In genomic region chr7:66260763-66261390, GRCm38 (mm10) we compare ENCODE assay signal across 10 mouse cellular contexts.
A peak's percentile ranks its signal among the peaks of the same experiment; 100 is the strongest.
DNase-seq lines count a peak whose midpoint lies in the region; ATAC-seq lines count a peak whose summit lies in the region.
"Had no signal": no experiment of that assay in that cellular context is flagged by ENCODE, and none has a peak within 500 bp of the region (broad histone marks: within the 10 kb centered on the region; RNA-seq: fewer than 3 reads in every experiment).

No protein-coding gene starts in this region.

- 0 out of 2 replicates have a peak, but pooled peaks have one; percentile 35 for ATAC-seq in heart, embryonic 11.5 days (replicated peaks; ENCODE audit: insufficient number of reproducible peaks, low FRiP score, low TSS enrichment)
- peak; percentile 28; the same call in 1 of the 2 replicates for ATAC-seq in neural tube, embryonic 14.5 days (ENCODE audit: low read depth)
- peak; percentile 51; the same call in 1 of the 2 replicates for ATAC-seq in midbrain, embryonic 16.5 days

- H3K27ac ChIP-seq in heart, embryonic 11.5 days (ENCODE audit: low read depth, low read length), result no peak overlapping the region
- no peak overlapping the region for H3K27ac ChIP-seq in neural tube, embryonic 14.5 days (ENCODE audit: low read depth, low read length)
- H3K27ac ChIP-seq in midbrain, embryonic 16.5 days (ENCODE audit: low read length), result no peak overlapping the region

- H3K9me3 ChIP-seq in heart, embryonic 11.5 days (replicated peaks; ENCODE audit: control insufficient read depth, low read length), result no peaks in the 10 kb centered on the region
- no peaks in the 10 kb centered on the region for H3K9me3 ChIP-seq in neural tube, embryonic 14.5 days (ENCODE audit: control insufficient read depth, low read length)
- H3K9me3 ChIP-seq in midbrain, embryonic 16.5 days (replicated peaks; ENCODE audit: control insufficient read depth, low read length, poor library complexity, severe bottlenecking), result no peaks in the 10 kb centered on the region

- WGBS in heart, embryonic 11.5 days (ENCODE audit: insufficient replicate concordance), result 72% methylated on average over 7 of the region's 7 CpGs
- WGBS in neural tube, embryonic 14.5 days, result 65% methylated on average over 7 of the region's 7 CpGs
- 57% methylated on average over 7 of the region's 7 CpGs for WGBS in midbrain, embryonic 16.5 days

- no peaks in the 10 kb centered on the region for H3K27me3 ChIP-seq in heart, embryonic 11.5 days (ENCODE audit: control insufficient read depth, insufficient read depth, low read length)
- no peaks in the 10 kb centered on the region for H3K27me3 ChIP-seq in neural tube, embryonic 14.5 days (ENCODE audit: control insufficient read depth, insufficient read depth, low read length)
- H3K27me3 ChIP-seq in midbrain, embryonic 16.5 days (ENCODE audit: control insufficient read depth, insufficient read depth, low read depth, low read length), result no peaks in the 10 kb centered on the region
- H3K27me3 ChIP-seq: CH12.LX had no signal

- no peak for DNase-seq in heart, adult 18-20 months
- no peak for DNase-seq in neural tube, embryonic 10.5 days (ENCODE audit: extremely low spot score, low spot score)
- DNase-seq in cerebellum, postnatal 14 days, result peak; percentile 89 to 93
- no peak for DNase-seq in layer of hippocampus, adult 9-10 months (ENCODE audit: low spot score)
- DNase-seq in adrenal gland, postnatal 4 days (ENCODE audit: low spot score in 2 of 2), result no peak
- DNase-seq: kidney, adult 2 months had no signal

- H3K4me2 ChIP-seq in heart, embryonic 11.5 days, result no peak overlapping the region
- no peak overlapping the region for H3K4me2 ChIP-seq in neural tube, embryonic 14.5 days (ENCODE audit: low read depth, low read length)
- H3K4me2 ChIP-seq in midbrain, embryonic 16.5 days (ENCODE audit: low read length), result no peak overlapping the region

- H3K4me3 ChIP-seq in heart, embryonic 11.5 days (ENCODE audit: low read depth, low read length), result no peak overlapping the region
- no peak overlapping the region for H3K4me3 ChIP-seq in neural tube, embryonic 14.5 days (ENCODE audit: low read depth, low read length)
- no peak overlapping the region for H3K4me3 ChIP-seq in midbrain, embryonic 16.5 days (ENCODE audit: low read depth, low read length)

- peaks cover 3% of the 10 kb centered on the region; the same call in 1 of the 2 replicates for H3K36me3 ChIP-seq in heart, embryonic 11.5 days (ENCODE audit: control insufficient read depth, insufficient read depth, low read length)
- H3K36me3 ChIP-seq in neural tube, embryonic 14.5 days (ENCODE audit: control insufficient read depth, insufficient read depth, low read length), result no peaks in the 10 kb centered on the region
- H3K36me3 ChIP-seq in midbrain, embryonic 16.5 days (ENCODE audit: control insufficient read depth, insufficient read depth, low read length), result no peaks in the 10 kb centered on the region

- no peak overlapping the region for H3K9ac ChIP-seq in heart, embryonic 11.5 days (ENCODE audit: low read depth, low read length)
- no peak overlapping the region for H3K9ac ChIP-seq in neural tube, embryonic 14.5 days (replicated peaks; ENCODE audit: low read depth, low read length)
- H3K9ac ChIP-seq in midbrain, embryonic 16.5 days (ENCODE audit: low read depth, low read length), result no peak overlapping the region

- H3K4me1 ChIP-seq in heart, embryonic 11.5 days (ENCODE audit: control insufficient read depth, insufficient read depth, low read length), result peaks cover 16% of the 10 kb centered on the region
- H3K4me1 ChIP-seq in neural tube, embryonic 14.5 days (ENCODE audit: control insufficient read depth, insufficient read depth, low read length), result no peaks in the 10 kb centered on the region
- H3K4me1 ChIP-seq in midbrain, embryonic 16.5 days (ENCODE audit: control insufficient read depth, insufficient read depth, low read length), result no peaks in the 10 kb centered on the region

Comparison
In these comparisons a context has a peak if more than half of its experiments do, and no peak if none do; other contexts are left out.
1. DNase-seq: peak in cerebellum, postnatal 14 days (2 of 2); none in heart, adult 18-20 months (0 of 2), neural tube, embryonic 10.5 days (single experiment), layer of hippocampus, adult 9-10 months (single experiment) and adrenal gland, postnatal 4 days (0 of 2).
2. Peak in every context shown above with its lines, with median percentiles within 50 percentile points of each other: ATAC-seq.